Mouse (Mus musculus) layer of hippocampus, adult 2 months (tissue): Measurements from ENCODE around the gene Rnpc3. TPM values are rescaled to one million over a fixed set of nuclear protein-coding genes. Genes with fewer than 3 reads are reported as not detected.
"Not testable (repeated sequence)": the region's sequence is repeated elsewhere in the genome, so short reads cannot be mapped to it uniquely, and the experiment has no call there.

Source experiments
- DNase-seq, 2 experiments: peaks; one replicate each; pipeline ENCODE4 v3.0.0; 2022; ENCODE audit warnings: low spot score in 2 of 2
- H3K27ac ChIP-seq: fragments of 200-600 bp; 2 replicates; pipeline ENCODE4 v1.8.1; 2022
- H3K4me3 ChIP-seq: fragments of 200-600 bp; 2 replicates; pipeline ENCODE4 v1.8.1; 2022; ENCODE audit warnings: mild to moderate bottlenecking
- CTCF ChIP-seq: fragments of 200-600 bp; conservative IDR thresholded peaks from 2 replicates; pipeline ENCODE4 v1.8.1; 2022; ENCODE audit warnings: antibody characterized with exemption, mild to moderate bottlenecking, moderate library complexity
- long read RNA-seq, 2 experiments: library from polyadenylated mRNA; stranded (forward); transcript quantifications; one replicate each; pipeline ENCODE4 v2.0.0; 2021; ENCODE audit warnings: borderline mapping rate in 2 of 2
- total RNA-seq, 2 experiments: library from RNA; stranded (reverse); gene quantifications; 2 replicates each; pipeline ENCODE4 v1.2.3; 2021

Gene Rnpc3
- total RNA-seq, result 10 to 100 TPM; 28.8 to 34.4 TPM
- long read RNA-seq, experiment 1, full-length matches to known transcripts, result 10 of 17 reads
- long read RNA-seq, experiment 1, partial matches to known transcripts, result 2 of 17 reads
- long read RNA-seq, experiment 1, other reads (novel, unspliced or antisense), result 5 of 17 reads
- long read RNA-seq, experiment 2, transcript Rnpc3-201 (15 exons, 3,888 nt), result major isoform, 15 of 26 reads
- long read RNA-seq, experiment 2, partial matches to known transcripts, result 0 of 26 reads
- long read RNA-seq, experiment 2, other reads (novel, unspliced or antisense), result 7 of 26 reads

DNA sequence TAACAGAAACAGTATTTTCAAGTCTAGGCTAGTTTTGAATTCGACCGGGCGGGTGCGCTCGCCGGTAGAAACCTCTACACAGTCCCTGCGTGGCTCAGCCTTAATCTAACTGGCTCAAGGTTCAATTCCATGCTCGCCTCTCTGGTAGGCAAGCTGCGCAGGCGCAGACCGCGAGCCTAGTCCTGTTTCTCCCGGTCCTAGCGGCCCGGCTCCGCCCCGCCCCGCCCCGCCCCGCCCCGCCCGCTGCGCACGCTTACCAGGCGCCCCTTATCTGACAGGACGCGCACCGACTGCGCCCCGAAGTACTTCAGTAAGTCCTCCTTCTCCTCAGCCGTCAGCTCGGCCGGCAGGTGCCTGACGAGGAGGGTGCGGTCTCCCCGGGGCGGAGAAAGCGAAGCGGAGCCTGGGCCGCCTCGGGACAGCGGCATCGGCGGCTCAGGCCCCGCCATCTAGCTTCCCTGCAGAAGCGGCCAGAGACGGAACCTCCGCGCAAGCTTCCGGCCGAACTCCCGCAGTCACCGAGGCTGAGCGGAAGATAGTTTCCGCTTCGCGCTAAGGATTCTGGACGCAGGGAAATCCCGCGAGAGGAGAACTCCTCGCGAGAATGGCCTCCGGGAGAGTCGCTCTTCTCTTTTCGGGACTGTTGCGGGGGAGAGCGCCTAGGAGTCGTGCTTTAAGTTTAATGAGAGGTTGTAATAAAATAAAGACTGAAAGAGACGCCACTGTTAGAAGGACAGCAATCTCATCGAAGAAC, at the start of gene Rnpc3:
TSS of gene Rnpc3 (minus strand) at position 544 of the 754 bp plus-strand sequence.
- Histone ChIP-seq H3K4me3 (peak within 1 kb of the TSS; percentile 98), H3K27ac (peak within 1 kb of the TSS; percentile 100)
- DNase-seq, result peak; percentile 94 to 97
- TF ChIP-seq CTCF, result peak; percentile 39; the same call in 1 of the 2 replicates

DNA sequence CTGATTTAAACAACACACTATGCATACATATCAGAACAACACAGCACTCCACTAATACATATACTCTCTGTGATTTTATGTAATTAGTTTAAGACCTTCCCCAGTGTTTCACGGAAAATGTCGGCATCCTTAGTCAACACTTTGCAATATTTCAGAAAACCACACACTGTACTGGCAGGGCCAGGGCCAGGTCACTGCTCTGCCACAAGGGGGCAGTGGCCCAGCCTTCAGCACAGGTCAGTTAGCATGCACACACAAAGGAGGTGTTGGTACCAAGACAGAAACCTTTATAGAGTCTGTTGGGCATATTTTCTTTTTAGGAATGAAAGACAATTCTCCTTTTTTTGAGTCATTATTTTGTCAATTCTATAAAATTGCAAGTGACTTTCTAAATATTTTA, 27.0 kb upstream of the Rnpc3 start:
- no peak for DNase-seq
- peak; percentile 72 for TF ChIP-seq CTCF
- H3K27ac ChIP-seq, result no peak overlapping the region
- no peak overlapping the region for H3K4me3 ChIP-seq

DNA sequence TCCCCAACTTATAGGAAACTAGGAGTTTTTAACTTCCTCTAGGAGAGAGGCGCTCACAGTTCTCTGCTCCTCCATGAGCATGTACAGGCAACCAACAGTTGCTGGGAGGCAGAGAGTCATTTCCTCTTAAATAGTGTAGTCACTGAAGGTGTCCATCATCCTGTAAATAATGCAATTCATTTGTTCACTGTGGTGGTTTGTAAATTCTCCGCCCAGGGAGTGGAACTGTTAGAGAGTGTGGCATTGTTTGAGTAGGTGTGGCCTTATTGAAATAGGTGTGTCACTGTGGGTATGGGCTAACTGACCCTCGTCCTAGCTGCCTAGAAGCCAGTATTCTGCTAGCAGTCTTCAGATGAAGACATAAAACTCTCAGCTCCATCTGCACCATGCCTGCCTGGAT, 24.4 kb upstream of the Rnpc3 start:
- DNase-seq, result no peak
- no peak for TF ChIP-seq CTCF
- H3K27ac ChIP-seq, result no peak overlapping the region
- no peak overlapping the region for H3K4me3 ChIP-seq

DNA sequence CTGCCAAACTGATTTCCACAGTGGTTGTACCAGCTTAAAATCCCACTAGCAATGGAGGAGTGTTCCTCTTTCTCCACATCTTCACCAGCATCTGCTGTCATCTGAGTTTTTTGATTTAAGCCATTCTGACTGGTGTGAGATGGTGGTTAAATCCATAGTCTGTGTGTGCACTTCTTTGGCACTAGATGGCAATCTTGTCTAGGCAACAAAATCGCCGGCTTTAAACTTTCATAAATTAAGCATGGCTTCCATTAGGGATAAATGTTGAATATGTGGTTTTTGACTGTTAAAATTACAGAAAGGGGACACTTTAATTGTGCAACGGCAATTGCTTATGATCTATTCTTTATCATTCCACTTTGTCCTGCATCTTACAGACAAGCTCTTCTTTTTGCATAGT, 21.4 kb upstream of the Rnpc3 start:
- not testable (repeated sequence) for H3K27ac ChIP-seq, H3K4me3 ChIP-seq
- TF ChIP-seq CTCF, result peak; percentile 79
- DNase-seq, result peak in 1 of 2 experiments; percentile 26

DNA sequence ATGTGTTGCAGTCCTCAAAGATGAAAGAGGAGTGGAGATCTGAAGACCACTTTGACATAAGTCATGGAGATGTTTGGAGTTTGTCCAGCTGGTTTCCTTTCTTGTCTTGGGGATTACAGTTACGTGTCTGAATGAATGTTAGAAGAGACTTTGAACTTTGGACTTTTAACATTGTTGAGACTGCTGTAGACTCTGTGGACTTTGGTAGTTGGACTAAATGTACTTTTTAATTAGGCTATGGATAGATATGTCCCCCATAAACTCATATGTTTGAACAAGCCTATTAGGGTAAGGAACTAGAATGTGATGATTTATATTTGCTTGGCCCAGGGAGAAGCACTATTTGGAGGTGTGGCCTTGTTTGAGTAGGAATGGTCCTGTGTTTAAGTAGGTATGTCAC, 9.6 kb upstream of the Rnpc3 start:
- DNase-seq, result no peak
- no peak for TF ChIP-seq CTCF
- Histone ChIP-seq H3K27ac (no peak overlapping the region), H3K4me3 (no peak overlapping the region)

DNA sequence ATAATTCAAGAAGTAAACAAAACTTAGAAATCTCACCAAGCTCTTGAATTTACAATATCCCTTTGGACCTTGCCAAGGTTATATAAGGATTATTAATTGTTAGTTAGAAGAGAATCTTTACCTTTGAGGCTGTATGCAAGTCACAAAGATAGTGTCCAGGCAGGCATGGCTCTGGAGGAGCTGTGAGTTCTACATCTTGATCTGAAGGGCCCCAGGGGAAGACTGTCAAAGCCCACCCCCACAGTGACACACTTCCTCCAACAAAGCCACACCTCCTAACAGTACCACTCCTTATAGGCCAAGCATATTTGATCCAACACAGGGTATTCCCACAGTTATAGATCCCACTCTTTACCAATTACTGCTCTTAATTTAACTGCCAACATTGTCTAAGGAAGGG, 4.3 kb upstream of the Rnpc3 start:
- DNase-seq, result no peak
- Histone ChIP-seq H3K4me3 (no peak overlapping the region), H3K27ac (no peak overlapping the region)
- TF ChIP-seq CTCF, result no peak

DNA sequence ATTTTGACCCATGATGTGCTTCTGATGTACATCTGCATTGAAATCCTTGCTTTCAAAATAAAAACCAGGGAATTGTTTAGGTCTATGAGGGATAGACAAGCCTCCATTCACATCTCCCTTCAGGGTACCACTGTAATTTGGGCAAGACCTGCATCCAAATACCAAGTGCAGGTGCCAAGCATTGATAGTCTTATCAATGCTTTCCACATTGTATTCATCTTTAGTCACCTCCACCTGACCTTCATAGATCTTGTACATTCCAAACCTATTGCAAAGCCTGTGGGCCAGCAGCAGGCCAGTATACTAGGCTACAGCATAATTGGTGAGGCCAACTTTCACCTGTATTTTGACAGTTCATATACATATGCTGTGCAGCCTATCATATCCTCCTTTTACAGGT, 1.7 kb upstream of the Rnpc3 start:
- no peak for TF ChIP-seq CTCF
- Histone ChIP-seq H3K27ac (no peak overlapping the region), H3K4me3 (no peak overlapping the region)
- no peak for DNase-seq

DNA sequence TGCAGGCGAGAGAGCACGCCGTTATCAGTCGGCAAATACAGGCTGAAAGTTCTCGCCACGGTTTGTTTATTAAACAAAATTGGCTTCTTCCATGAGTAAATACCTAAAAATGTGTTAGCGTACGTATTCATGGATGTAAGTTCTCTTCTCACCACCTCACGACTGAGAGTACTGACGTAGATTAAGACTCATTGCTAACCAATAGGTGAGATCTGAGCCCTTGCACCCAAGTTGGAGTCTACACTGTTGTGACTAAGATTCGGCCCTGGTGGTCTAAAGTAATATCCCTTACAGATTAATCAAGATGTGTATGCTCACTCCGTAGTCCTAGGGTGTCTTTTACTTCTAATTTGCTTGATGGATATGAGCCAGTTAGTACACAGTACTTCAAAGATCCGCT, 615 bp upstream of the Rnpc3 start:
- peak overlapping the region; percentile 100 for H3K27ac ChIP-seq
- TF ChIP-seq CTCF, result peak; percentile 15
- H3K4me3 ChIP-seq, result peak overlapping the region; percentile 98
- no peak for DNase-seq

DNA sequence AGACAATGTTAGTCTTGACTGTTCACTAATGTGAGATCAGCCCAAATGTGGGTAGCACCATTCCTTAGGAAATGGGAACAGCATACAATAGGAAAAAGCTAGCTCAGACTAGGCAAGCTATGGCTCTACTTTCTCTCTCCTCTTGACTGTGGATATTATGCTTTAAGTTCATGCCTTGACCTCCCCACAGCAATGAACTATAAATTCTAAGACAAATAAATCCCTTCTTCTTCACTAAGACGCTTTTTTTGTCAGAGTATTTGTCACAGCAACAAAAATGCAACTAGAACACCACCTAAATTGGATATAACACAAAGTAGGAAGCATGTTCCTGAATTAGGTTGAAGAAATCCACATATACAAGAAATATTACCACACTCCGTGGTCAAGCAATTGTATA, 23.4 kb downstream of the Rnpc3 start, which contains the start of gene Amy1:
TSS of gene Amy1 (minus strand) at position 101 of the 400 bp plus-strand sequence.
- no peak within 1 kb of the TSS for H3K27ac ChIP-seq
- no peak for DNase-seq
- TF ChIP-seq CTCF, result no peak
- H3K4me3 ChIP-seq, result no peak within 1 kb of the TSS

DNA sequence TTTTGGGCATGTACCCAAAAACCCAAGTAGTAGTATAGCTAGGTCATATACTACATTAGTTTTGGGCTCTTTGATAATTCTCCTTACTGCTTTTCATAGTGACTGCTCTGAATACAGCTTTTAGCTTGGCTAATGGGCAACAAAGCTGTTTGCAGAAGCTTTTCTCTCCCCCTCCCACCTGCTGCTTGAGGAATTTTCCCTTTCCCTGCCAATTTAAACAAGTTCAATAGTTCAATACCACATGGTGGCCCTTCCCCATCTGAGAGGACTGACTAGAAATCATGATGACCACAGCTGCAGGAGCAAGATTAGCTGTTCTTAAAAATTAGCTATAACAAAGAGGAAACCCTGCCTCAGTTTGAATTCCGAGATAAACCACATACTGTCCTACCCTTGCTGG, 39.1 kb downstream of the Rnpc3 start:
- TF ChIP-seq CTCF, result no peak
- H3K4me3 ChIP-seq, result no peak overlapping the region
- DNase-seq, result no peak
- no peak overlapping the region for H3K27ac ChIP-seq

DNA sequence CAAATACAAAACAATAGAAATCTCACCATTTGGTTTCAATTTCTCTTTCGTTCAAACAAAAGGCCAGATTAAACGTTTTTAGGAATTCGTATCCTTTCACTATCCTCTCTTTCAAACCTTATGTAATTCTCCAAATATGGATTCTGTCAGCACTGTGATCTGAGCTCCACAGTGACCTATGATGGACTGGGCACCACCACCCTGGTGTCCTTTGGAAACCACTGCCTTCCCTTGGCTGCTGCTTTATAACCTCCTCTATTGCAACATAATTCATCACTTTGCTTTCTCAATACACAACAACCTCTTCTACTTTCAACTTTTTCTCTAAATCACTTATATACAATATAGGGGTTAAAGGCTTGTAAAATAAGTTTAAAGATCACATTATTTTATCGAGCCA, 55.4 kb downstream of the Rnpc3 start:
- Histone ChIP-seq H3K4me3 (no peak overlapping the region), H3K27ac (no peak overlapping the region)
- no peak for DNase-seq
- no peak for TF ChIP-seq CTCF

DNA sequence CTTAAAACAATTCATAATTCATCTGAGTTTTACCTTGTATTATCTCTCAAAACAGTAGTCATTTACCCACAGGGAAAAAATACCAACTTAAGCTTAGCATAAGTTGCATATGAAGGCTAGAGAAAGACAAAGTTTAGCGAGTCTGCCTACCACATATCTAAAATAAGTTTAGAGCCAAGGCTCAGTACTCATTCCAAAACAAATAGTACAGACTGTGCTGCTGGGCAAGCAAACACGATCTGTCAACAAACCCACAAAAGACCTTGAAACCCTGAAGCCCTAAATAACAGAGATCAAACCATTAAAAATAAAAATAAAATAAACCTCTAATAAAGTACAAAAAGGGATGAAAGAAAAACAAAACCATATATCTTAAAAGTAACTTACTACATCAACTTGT, 55.8 kb downstream of the Rnpc3 start:
- no peak for DNase-seq
- TF ChIP-seq CTCF, result no peak
- no peak overlapping the region for H3K27ac ChIP-seq
- no peak overlapping the region for H3K4me3 ChIP-seq

DNA sequence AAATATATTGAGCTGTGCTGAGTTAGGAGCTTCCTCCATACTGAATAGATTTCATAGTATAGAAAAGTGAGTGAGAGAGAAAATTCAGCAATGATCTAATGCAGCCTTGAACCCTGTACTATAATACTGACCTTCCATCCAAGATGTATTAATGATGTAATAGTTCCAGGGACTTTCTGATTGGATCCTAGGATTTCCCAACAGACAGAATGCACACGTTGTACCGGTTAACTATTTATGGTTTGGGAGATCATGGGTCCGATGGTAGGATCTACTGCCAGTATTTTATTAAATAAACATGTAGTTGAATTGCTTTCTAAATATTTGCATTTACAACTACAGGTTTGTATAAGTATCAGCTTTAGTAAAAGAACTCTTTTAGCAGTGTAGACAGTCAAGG, 57.8 kb downstream of the Rnpc3 start:
- no peak for TF ChIP-seq CTCF
- H3K4me3 ChIP-seq, result no peak overlapping the region
- no peak for DNase-seq
- H3K27ac ChIP-seq, result no peak overlapping the region

Other genes starting within 250 kb of the Rnpc3 start
- gene Amy2a1, start 97.7 kb downstream of the Rnpc3 start, total RNA-seq, result not detected
- gene Amy1, start 23.4 kb downstream of the Rnpc3 start, total RNA-seq, result 10 to 100 TPM; 12.5 to 13.1 TPM